Mouse (Mus musculus) heart, adult 11 months (tissue): ENCODE results near the gene Tspan3.

Experiments used
- DNase-seq: peaks from one replicate; pipeline ENCODE4 v3.0.0; 2022

Gene Tspan3

DNA sequence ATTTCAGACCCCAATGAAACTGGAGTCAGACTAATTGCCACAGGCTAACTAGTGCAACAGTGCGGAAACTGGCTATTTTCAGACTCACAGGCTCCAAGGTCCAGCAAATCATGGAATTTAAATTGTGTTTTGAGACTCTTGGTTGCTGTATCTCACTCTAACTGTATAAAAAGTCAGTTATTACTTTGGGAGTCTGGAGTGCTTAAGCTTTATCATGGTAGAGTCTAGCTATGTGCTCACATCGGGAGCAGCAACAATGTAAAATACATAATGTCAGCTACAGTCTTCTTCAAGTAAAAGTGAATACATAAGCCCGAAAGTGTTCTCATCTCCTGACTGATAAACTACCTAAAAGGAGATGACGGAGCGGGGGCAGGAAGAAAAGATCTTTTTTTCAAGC lies 10.7 kb downstream of the Tspan3 start:
- DNase-seq, result no peak

GRCm38 (mm10) chr9:56152482-56153007 lies 12.7 kb downstream of the Tspan3 start:
- no peak for DNase-seq

DNA sequence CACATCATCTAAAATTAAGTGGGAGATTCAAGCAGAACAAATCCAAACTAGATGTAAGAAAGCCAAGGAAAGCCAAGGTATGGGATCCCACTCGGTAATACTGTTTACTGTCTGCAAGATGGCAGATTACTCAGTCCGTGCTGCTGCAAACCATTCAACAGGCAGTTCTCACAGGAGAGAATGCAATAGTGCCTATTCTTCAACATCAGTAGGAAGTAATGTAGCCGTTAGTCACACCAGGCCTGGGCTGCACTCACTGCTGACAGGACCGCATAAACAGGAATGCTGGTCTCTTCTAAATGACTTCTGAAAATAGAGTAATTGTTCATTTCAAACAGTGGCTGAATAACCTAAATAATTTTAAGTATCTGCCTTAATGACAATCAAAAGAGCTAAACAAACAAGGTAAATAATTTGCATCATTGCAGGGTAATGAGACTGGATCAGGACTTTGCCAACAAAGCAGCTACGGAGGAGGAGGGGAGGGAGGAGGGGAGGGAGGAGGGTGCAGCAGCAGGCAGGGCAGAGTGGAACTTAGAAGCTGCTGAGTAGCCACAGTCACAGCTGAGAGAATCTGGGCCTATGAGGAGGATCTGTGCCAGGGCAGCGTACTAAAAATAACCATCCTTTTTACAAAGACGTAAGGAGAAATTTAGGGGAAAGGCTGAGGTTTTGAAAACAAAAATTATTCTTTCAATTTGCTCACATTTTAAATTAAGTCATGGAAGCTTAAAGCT lies 13.4 kb downstream of the Tspan3 start:
- DNase-seq, result peak; percentile 96

DNA sequence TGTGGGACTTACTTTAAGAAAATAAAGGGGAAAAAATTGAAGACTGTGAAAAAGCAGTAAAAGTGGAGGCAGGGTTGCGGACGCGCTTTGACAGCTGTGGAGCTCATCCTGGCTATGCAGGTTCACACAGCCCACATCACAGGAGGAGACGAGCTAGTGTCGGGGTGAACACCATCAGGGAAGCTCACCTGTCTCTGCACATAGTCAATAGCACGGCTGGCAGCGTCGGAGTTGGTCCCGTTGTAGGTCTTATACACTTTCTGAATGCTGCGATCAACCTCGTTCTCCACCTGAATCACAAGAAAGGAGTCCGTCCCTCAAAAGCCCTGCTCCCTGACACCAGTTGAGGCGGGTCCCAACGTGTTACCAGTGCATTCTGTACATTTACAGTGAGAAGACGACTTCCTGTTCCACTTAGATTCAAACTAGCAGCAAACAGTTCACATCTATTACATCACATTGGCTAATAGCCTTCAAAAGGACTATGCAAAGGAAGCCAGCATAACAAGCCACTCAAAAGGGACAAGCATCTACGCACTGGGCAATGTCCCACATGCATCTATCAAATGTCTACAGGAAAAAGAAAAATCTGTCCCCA lies 18.9 kb downstream of the Tspan3 start:
- DNase-seq, result no peak

DNA sequence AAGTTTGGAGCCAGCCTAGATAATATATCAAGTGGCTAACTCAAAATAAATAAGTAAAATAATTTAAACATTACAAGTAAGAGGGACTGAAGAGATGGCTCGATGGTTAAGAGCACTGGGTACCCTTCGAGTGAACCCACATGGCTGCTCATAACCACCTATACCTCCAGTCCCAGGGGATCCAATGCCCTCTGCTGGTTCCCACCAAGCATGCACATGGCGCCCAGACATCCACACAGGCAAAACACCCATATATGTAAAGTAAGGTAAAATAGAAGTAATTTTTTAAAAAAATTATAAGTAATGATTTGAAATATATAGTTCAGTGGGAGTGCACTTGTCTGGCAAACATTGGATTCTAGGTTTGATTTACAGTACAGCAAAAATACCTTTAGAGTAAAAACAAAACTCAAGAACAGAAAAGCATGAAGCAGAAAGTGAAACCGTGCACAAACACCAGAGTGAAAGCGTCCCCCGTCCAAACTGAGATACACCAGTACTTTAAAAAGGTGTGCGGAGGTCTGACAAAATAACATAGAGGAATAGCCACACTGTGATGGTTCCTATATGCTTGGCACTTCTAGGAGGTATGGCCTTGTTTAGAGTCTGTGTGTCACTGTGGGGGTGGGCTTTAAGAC lies 20.8 kb downstream of the Tspan3 start:
- peak; percentile 83 for DNase-seq

GRCm38 (mm10) chr9:56141776-56142175 lies 23.5 kb downstream of the Tspan3 start:
- peak; percentile 90 for DNase-seq

DNA sequence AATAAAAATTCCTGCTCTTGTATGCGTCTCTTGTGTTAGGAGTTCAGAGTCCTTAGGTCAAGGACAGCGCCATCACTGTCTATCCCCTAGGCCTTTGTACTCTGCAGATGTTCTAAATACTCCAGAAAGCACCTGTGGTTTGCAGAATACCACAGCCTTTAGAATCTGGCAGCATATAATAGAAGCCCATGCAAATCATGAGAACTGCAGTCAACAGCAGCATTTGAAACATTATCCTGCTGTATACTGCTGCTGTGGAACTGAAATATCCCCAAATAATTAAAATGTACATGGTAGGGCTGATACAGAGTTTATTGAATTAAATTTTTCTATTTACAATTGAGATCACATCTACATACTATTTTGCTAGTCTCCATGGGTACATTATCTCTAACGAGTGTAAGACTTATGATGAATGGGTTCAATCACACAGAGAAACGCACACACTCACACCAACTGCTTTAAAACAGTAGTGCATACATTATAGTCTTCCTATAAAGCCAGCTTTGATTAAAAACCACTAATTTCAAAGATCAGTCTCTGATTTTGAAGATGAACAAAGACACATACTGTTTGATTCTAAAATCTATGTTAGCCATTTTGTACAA lies 29.6 kb downstream of the Tspan3 start:
- no peak for DNase-seq

GRCm38 (mm10) chr9:56134614-56135013 lies 30.7 kb downstream of the Tspan3 start:
- no peak for DNase-seq

DNA sequence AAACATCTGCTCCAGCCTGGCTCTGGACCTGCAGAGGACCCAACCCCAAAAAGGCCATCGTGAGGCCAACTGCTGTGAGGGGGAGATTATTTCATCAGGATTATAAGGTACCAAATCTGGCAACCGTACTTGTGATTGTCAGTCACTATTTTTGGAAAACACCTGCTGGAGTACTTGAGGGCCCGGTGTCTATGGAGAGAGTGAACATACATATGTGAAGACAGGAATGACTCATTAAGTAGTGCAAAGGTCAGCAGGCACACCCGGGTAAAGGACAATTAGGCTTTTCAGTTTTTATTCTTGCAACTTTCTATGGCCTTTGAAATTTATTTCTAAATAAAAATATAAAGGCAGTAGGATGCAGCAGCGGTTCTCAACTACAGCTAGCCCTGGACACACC lies 31.3 kb downstream of the Tspan3 start:
- DNase-seq, result no peak

DNA sequence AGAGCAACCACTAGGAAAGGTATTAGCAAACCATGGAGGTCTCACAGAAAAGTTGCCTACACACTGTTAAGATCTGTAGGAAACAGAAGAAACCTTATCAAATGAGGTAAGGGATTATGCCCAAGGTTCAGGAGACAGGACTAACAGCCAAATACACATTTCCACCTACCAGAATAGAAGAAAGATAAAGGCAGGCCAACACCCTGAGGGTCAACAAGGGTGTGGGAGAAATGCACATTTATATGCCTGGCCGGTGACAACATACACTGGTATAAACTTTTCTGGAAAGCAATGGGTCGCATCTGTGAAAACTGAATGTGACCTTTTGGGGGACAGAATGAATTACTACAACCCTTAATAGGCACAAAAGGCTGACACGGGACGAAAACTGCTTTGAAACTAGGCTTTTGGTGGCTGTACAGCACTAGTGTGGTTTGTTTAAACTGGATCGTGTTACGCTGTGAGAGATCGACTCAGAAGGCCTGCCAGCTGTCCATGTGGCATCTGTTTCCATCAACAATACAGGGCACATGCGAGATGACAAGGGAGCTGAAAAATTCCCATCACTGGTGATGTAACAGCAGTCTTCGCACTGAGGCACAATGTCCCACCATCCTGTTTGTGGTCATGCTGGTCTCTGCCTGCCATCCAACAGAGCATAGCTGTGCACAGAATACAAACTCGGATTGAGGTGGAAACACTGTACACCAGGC lies 33.3 kb downstream of the Tspan3 start:
- peak; percentile 88 for DNase-seq

GRCm38 (mm10) chr9:56130536-56130935 lies 34.7 kb downstream of the Tspan3 start:
- DNase-seq, result peak; percentile 91

DNA sequence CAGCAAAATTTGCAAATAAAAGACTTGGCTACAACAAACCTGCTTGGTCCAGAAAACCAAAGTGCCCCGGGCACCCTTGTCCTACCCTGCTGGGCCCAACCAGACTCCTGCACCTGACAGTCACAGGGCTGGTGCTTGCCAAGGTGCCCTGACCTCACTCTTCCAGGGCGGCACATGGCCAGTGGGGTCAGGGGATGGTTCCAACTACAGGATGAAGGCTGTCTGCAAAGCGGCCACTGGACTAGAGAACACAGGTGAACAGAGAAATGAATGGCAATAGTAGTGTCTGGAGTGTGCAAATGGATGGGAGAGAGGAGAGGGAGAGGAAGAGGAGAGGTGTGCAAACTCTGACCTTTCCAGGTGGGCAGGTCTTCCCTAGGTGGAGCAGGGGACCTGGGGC lies 35.3 kb downstream of the Tspan3 start:
- peak; percentile 90 for DNase-seq

DNA sequence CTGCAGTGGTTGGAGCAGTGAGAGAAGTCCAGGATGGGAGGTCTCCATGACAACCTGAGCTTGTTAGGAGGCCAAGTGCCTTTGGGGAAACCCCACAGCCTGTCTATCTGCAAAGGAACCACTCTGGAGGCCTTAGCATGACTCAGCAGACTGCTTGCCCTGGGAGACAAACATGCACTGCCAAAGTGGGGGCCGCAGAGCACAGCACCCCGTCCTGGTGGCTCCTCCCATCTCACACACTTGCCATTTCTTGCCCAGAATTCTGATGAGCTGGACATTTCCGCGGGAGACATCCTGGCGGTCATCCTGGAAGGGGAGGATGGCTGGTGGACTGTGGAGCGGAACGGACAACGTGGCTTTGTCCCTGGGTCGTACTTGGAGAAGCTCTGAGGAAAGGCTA lies 36.9 kb downstream of the Tspan3 start:
- peak; percentile 96 for DNase-seq

DNA sequence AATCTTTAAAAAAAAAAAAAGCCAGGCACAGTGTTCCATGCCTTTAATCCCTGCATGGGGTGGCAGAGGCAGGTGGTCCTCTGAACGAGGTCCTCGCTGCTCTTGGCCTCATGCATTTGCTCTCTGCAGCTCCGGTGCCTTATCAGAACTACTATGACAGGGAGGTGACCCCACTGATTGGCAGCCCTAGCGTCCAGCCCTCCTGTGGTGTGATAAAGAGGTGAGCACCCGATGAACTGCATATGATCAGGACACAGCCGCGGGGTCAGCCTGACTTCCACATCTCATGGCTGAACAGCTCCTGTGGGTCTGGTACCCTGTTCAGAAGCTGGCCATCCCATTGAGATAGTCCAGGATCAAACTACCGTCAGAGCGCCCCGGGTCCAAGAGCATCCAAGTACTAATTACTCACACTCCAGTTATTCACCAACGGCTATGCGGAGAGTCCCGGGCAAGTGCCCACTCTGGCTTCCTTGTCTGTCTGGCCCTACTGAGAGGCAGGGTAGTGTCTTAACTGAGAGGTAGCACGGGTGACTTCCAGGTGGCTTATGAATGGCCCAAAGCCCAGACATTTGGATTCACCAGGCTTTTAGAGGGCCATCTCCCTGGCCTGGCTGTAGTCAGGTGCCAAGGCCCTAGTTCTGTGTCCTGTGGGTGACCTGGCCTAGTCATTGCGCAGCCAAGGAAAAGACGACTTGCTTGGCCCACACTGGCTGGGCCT lies 38.7 kb downstream of the Tspan3 start:
- peak; percentile 91 for DNase-seq

DNA sequence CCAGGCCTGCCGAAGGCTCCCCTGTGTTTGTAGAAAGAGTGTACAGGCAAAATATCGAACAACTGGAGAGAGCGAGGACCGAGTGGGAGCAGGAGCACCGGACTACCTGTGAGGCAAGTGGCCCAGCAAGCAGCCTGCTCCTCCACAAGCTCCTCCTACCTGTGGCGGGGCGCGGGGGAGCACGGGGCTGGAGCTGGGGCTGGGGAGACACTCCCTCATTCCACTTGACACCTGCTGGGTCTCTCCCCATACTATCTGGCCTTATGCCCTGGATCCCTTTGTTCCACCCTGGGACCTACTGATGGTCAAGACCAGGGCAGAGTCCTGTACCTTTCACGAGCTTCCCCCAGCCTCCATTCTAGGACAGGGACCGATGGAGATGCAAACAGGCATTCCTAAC lies 40.7 kb downstream of the Tspan3 start:
- DNase-seq, result no peak

DNA sequence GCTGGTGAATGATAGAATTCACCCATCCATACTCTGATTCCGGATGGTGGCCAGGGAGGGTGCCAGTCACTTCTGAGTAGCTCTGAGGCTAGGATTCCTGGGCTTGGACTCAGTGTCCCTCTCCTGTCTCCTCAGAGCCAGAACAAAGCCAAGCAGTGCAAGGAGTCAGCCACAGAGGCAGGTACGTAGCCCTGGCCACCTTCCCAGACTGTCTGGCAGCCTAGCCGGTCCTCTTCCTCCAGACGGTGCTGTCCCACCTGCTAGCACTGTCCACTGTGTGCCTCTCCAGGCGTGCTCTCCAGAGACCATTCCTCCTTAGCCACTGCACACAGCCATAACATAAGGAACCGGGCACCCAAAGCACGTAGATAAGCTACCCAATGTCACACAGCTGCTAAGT lies 41.7 kb downstream of the Tspan3 start:
- no peak for DNase-seq

DNA sequence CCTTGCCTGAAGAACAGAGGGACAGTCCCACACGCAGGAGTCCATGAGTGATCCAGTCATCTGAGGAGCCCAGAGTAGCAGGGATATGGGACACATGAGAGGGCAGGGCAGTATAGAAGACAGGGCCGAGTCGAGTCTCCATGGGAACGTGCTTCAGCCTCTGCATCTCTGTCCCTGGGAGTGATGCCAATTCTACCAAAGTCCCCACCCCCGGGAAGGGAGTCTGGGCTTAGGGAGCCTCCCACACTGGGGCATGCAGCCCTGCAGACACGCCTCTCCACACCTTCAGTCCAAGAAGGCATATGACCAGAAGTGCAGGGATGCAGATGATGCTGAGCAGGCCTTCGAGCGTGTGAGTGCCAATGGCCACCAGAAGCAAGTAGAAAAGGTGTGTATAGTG lies 42.3 kb downstream of the Tspan3 start:
- DNase-seq, result no peak

- no peak for DNase-seq
These were observed 44.2 kb downstream of the Tspan3 start for GRCm38 (mm10) chr9:56121097-56121496.

DNA sequence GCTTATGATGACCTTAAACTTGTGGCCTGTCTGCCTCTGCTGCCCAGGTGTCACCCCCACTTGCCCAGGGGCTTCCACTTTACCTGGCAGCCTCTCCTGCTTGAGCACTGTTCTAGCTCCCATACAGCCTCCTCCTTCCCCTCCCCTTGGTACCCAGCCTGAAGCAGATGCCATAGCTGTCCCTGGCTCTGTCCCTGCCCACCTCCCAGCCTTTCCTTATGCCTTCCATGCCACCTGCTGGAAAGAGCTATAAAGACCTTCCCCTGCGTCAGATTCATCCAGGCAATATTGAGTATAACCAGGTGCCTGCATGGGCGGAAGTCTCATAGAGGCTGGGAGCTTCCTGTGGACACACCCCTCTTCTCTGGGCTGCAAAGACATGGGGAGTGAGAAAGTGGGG lies 45.6 kb downstream of the Tspan3 start:
- no peak for DNase-seq

GRCm38 (mm10) chr9:56118582-56118981 lies 46.7 kb downstream of the Tspan3 start:
- DNase-seq, result peak; percentile 94

DNA sequence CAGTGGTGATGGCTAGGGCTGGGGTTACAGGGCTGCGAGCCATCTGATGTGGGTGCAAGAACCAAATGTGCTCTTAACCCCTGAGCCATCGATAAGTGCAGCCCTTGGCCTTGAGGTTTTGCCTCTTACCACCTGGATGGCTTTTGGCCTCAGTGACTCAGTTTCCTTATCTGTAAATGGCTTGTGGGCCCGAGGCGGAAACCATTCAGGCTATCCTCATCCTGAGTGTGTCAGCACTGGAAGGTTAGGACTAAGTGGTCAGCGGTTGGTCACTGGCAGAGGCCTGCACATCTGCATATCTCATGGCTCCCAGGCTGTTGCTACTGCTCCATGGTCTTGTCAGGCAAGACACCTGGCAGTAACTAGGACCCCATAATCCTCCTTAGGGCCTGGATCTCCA lies 47.2 kb downstream of the Tspan3 start:
- no peak for DNase-seq

- DNase-seq, result peak; percentile 96
These were observed 57.1 kb downstream of the Tspan3 start for GRCm38 (mm10) chr9:56108174-56108573.
